Mouse (Mus musculus) heart, postnatal 10 days (tissue): ENCODE results near the gene Cpa5. TPM values are rescaled to one million over a fixed set of nuclear protein-coding genes. Genes with fewer than 3 reads are reported as not detected.
A peak's percentile ranks its signal among the peaks of the same experiment; 100 is the strongest.

Experiments used
- DNase-seq, 2 experiments: peaks; one replicate each; pipeline ENCODE4 v3.0.0; 2021
- intact Hi-C: fragments of 180-260 bp; cut with DNase I; formaldehyde crosslinking; loops from one replicate; pipeline ENCODE4 v1.15.1; 2025
- total RNA-seq, 2 experiments: library from RNA; stranded (reverse); gene quantifications; 2 replicates each; pipeline ENCODE4 v1.2.3; 2021

The Cpa5 gene
- total RNA-seq, 2 experiments from 2014 or later = not detected

- DNase-seq = no peak
- intact Hi-C loops = no loop called here
These were observed 10.8 kb upstream of the Cpa5 start for GRCm38 (mm10) chr6:30600033-30600432.

GRCm38 (mm10) chr6:30600995-30601394 lies 9.8 kb upstream of the Cpa5 start:
- DNase-seq = no peak
- intact Hi-C loops = no loop called here

- intact Hi-C loops = no loop called here
- no peak for DNase-seq
These were observed 6.4 kb upstream of the Cpa5 start for GRCm38 (mm10) chr6:30604342-30604867.

DNA sequence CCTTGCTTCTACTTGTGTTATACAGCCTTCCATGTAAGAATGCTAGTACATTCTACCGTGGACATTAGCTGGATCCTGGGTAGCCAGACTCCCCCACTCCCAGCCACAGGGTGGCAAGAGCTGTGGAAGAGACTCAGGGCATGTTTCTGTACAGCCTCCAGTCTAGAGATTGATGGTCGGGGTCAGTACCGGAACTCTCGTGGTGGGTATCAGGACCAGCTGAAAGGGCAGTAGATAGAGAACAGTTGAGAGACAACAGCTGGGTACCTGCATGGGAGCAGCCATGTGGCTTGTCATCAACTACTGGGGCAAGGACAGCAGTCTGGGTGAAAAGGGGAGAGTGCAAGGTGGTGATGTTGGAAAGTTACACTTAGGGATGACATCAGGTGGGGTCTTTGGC lies 5.7 kb upstream of the Cpa5 start:
- no peak for DNase-seq
- intact Hi-C loops = no loop called here

DNA sequence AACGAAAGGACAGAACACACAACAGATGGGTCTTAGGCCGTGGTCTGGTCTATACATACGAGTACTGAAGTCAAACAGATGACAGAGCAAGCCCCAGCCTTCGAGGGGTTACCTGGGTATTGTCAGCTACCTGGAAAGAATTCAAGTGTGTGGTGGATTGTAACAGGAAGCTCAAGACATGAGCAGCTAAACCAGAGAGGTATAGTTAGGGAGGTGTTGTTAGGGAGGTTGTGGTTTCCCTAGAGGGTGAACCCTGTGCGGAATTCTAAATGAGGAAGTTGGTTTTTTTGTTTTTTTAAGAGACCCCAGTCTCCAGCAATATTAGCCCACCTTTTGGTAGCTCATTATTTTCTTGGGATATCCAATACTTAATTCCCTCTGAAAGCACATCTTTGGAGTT lies 5.1 kb upstream of the Cpa5 start:
- intact Hi-C loops = no loop called here
- DNase-seq = no peak

- DNase-seq = no peak
- intact Hi-C loops = no loop called here
These were observed 402 bp downstream of the Cpa5 start for GRCm38 (mm10) chr6:30611212-30611611.

GRCm38 (mm10) chr6:30614251-30614650 lies 3.4 kb downstream of the Cpa5 start:
- DNase-seq = no peak
- intact Hi-C loops = no loop called here

DNA sequence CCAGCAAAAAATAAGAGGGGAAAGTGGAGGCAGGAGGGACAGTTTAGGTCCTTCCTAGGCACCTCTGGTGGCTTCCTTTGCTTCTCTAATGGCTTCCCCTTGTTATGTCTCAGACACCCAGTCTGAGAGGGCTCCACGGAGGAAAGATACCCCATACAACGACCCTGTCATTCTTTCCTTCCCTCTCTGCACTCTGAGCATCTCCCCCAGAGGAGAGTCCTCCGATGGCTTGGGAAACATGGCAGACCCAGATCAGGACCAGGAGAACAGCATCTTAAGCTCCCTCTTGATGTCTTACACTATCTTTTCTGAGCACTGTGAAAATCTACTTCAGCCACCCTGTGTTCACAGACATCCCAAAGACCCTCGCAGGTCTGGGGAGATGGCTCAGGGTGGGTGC lies 4.9 kb downstream of the Cpa5 start:
- intact Hi-C loops = no loop called here

GRCm38 (mm10) chr6:30616491-30616941 lies 5.7 kb downstream of the Cpa5 start:
- no peak for DNase-seq
- intact Hi-C loops = no loop called here

More for the DNA sequence above, 4.9 kb downstream of the Cpa5 start:
- no peak for DNase-seq

DNA sequence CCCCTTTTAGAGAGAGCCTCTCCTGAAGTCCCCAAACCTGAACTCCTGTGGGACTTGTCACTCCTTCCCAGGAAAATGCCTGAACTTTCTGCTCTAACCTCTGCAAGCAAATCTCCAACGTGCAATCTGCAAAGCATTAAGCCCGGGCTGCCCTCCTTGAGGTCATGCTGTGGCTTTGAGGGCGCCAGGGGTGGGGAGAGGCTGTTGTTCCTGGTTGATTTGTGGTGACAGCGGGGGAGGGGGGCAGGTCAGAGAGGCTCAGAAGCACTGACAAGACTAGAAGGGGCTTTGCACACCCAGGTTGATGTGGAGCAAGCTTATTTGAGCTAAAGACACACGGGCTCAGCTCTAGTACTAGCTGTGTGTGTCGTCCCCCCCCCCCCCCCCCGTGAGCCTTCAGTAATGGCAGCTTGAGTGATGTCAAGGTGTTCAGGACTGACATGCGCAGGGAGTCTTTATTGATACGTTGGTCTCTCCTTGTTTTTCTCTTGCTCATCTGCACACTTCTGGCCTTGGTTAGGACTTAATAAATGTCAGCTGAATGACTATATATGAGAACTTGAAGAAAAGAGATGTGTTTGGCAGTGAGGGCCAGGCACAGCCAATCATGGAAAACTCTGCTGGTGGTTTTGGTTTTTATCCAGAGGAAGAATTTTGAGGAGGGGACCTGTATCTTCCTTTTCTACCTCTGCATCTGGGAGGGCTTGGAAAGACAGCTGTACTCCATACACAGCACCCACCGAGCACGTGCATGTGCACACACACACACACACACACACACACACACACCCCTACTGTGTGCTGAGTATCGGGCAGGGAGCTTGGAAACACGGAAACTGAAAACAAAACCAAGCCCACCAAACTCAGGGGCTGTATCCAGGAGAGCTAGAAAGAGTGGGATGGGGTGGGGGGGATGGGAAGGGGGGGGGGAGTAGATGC lies 6.5 kb downstream of the Cpa5 start:
- DNase-seq = no peak
- intact Hi-C loops = no loop called here

- intact Hi-C loops = no loop called here
These were observed 7.3 kb downstream of the Cpa5 start for GRCm38 (mm10) chr6:30617959-30618590.

GRCm38 (mm10) chr6:30618735-30619134 lies 7.9 kb downstream of the Cpa5 start:
- no peak for DNase-seq
- intact Hi-C loops = no loop called here

More at GRCm38 (mm10) chr6:30617959-30618590, 7.3 kb downstream of the Cpa5 start:
- DNase-seq = no peak

GRCm38 (mm10) chr6:30619606-30620005 lies 8.8 kb downstream of the Cpa5 start:
- intact Hi-C loops = no loop called here
- no peak for DNase-seq

DNA sequence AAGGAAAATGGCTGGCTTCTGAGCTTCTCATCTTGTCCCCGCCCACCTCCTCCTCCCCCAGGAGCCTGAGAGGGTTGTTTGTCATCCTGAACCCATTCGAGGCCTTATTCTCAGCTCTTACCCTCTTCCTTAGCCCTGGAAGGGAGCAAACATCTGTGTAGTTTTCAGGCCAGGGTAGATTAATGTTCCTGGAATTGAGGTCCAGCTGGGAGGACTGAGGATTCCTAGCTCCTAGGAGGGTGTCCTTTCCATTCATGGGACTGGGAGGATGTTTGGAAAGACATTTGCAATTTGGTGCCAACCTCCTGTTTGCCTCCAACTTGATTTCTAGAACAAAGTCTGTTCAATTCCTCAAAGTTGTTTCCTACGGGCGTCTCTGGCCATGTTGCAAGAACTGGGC lies 9.8 kb downstream of the Cpa5 start:
- intact Hi-C loops = no loop called here
- DNase-seq = peak; percentile 42 to 54

DNA sequence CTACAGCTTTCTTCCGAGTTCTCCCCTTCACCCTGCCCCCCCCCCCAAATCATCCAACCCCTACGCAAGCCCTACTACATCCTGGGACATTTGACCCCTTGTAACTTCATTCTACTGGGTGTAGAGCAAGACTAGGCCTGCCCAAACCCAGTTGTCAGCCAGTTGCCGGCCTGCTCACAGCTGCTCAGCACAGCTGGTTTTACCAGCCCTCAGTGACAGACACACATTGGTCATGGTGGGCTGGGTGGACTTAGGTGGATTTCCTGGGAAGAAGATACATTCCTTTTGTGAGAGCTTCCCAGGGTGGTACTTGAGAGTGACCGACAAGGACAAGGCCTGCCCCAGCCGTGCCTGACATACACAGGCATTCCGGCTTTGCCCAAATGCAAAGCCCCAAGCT lies 10.2 kb downstream of the Cpa5 start:
- no peak for DNase-seq
- intact Hi-C loops = no loop called here

- intact Hi-C loops = no loop called here
- DNase-seq = no peak
These were observed 11.2 kb downstream of the Cpa5 start for GRCm38 (mm10) chr6:30621986-30622389.

DNA sequence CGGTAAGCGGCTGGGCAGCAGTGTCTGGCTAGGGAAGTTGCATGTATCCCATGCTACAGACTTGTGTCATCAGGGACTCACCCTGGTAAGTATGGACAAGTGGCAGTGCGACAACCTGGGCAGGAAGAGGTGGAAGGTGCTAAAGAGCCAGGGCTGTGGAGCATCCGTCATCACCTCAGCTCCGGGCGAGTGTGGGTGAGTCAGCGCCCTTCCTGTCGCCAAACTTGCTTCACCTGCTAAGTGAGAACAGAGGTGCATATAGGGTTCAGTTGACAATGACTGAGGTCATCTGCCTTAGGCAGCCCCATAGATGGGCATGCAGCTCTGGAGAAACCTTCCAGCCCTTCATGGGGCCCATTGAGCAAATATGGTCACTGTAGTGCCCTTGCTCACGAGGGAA lies 14.0 kb downstream of the Cpa5 start:
- DNase-seq = no peak
- intact Hi-C loops = no loop called here

- no peak for DNase-seq
- intact Hi-C loops = no loop called here
These were observed 17.3 kb downstream of the Cpa5 start for GRCm38 (mm10) chr6:30628152-30628551.

DNA sequence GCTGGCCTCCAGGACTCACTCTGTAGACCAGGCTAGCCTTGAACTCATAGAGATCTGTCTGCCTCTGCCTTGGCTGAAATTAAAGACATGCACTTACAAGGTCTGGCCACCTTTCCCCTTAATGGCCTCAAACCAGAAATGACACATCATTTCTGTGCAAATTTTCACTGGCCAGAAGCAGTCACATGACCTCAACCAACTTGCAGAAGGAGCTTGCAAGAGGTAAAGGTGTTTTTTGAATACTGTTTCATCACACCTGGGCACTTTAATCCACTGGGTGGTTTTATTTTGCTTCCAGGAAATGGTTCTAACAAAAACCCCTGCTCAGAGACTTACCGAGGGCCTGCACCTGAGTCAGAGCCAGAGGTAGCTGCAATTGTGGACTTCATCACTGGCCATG lies 19.2 kb downstream of the Cpa5 start:
- no peak for DNase-seq
- intact Hi-C loops = no loop called here

GRCm38 (mm10) chr6:30635361-30635862 lies 24.6 kb downstream of the Cpa5 start:
- intact Hi-C loops = no loop called here

DNA sequence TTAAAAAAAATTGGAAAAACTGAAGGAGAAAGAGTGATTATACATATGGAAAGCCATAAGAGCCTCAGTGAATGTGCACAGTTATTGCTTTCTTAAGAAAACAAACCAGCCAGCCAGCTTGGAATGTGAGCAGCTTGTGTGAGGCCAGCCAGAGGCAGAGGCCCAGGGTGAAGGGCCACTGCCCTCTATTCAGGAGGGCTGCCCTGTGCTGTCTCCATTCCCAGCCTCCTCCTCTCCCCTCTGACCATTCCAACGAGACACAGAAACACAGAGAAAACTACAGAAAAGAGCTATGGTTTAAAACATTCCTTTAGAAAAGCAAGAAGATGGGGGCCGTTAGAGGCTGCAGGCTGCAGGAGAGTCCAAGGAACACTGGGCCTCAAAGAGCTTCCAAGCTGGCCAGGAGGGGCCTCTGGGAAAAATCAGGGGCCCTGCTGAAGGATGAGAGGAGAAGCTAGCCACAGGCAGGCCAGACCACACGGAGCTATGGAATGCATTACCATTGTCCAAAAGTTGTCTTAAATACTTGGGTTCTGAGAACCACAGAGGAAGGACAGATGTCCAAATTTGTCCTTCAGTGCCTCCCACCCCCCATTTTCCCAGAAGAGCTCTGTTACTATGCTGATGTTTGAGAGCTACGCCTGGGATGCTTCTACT lies 25.5 kb downstream of the Cpa5 start:
- DNase-seq = no peak

More at GRCm38 (mm10) chr6:30635361-30635862, 24.6 kb downstream of the Cpa5 start:
- DNase-seq = no peak

More for the DNA sequence above, 25.5 kb downstream of the Cpa5 start:
- intact Hi-C loops = no loop called here
